Mouse (Mus musculus): Measurements from ENCODE around the gene Sh3d21. TPM values are rescaled to one million over a fixed set of nuclear protein-coding genes. Genes with fewer than 3 reads are reported as not detected.

Gene Sh3d21
- polyA plus RNA-seq, 1 experiment: 3.8 TPM

DNA sequence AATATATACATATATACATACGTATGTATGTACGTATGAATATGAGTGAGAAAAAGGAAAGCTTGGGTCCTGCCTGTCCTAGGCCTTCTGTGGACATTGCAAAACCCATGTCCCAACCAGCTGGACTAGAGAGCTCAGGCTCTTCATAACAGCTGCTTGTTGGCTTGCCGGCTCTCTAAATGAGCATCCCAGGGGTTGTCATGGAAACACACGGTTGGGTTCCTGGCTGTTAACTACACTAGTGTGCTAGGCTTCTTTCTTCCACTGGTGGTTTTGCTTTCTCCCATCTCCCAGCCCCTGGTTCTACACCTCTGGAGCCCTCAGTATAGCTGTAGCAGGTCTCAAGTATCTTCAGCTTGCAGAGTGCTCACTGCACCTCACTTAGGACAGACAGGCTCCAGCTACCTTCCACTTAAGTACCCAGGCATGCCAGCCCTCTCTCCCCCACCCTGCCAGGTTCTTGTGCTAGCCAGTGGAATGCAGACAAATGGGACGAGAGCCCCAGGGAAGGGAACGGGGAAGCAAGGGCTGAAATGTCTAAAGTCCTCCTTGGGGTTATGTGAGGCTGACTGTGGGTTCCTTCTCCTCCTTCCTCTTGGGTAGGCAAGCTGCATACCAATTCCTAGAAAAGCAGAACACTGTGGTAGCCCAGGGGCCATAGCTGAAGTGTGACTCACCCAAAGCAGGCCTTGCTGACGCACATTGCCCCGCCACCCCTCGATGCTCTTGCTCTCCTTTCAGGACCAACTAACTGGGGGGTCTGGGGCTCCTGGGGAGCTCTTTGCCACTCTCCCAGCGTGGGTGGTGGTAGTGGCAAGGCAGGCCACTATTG, 31.8 kb downstream of the Sh3d21 start:
- TF ChIP-seq CTCF (IDR thresholded peaks at IDR 0.05; ENCODE audit: borderline replicate concordance, insufficient read depth, low read length) (no peak), POLR2A (IDR thresholded peaks at IDR 0.05; ENCODE audit: low read depth, low read length) (0 out of 2 replicates have a peak, but pooled peaks have one; percentile 37)
- peak overlapping the region; percentile 90 for H3K27ac ChIP-seq (ENCODE audit: insufficient read depth, low read length)

DNA sequence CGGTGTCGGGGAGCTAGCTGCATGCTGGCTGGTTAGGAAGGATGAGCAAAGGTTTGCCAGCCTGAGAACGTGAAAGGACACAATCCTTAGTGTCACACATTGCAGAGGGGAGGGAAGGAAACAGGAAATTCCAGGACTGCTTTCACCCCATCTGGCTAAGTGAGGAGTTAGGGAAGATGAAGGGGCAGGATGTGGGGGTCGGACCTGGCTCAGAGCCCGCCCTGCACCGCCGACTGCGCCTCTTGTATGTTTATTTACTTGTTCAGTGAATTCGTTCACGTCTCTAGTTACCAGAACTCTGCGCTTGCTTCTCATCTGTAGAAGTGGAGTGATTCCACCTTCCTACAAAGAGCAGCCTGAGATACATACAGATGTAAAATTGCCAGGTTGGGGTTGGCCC, 32.8 kb downstream of the Sh3d21 start:
- Histone ChIP-seq H3K4me3 (ENCODE audit: insufficient read depth, low read length) (no peak overlapping the region), H3K27ac (ENCODE audit: insufficient read depth, low read length) (peak overlapping the region; percentile 90)
- TF ChIP-seq CTCF (IDR thresholded peaks at IDR 0.05; ENCODE audit: borderline replicate concordance, insufficient read depth, low read length) (no peak), POLR2A (IDR thresholded peaks at IDR 0.05; ENCODE audit: low read depth, low read length) (no peak)

More for the DNA sequence above, 31.8 kb downstream of the Sh3d21 start:
- H3K4me3 ChIP-seq (ENCODE audit: insufficient read depth, low read length): no peak overlapping the region
- peaks cover 31% of the 10 kb centered on the region for H3K4me1 ChIP-seq (ENCODE audit: control insufficient read depth, insufficient read depth, low read length)

DNA sequence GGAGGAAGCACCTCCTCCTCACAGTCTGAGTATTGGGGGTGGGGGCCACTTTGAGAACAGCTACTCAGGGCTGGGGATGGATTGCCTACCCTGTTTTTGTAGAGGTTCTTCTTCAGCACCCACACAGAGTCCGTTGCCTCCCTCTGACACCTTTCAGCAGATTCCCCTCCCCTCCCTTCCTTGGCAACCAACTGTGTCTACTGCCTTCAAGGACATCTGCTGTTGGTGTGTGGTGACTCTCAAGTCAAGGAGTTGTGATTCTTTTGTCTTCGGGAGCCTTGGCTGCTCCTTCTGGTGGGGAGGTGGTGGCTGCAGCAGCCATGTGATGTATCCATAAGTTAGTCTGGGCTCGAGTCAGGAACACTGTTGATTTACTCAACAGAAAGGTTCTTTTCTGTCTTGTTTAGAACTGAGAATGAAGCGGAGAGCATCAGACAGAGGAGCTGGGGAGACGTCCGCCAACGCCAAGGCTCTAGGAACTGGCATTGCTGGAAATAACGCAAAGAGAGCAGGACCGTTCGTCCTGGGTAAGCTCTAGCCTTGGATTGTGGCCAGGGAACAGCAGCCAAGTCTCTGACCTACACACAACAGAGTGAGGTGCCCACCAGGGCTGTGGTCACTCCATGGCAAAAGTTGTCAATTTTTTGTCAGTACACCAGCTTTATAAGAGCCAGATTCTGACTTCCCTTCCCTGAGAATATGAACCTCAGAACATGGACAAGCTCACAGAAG, 39.8 kb downstream of the Sh3d21 start:
- Histone ChIP-seq H3K27ac (ENCODE audit: insufficient read depth, low read length) (no peak overlapping the region), H3K4me1 (ENCODE audit: control insufficient read depth, insufficient read depth, low read length) (no peaks in the 10 kb centered on the region), H3K4me3 (ENCODE audit: insufficient read depth, low read length) (no peak overlapping the region)
- TF ChIP-seq POLR2A (IDR thresholded peaks at IDR 0.05; ENCODE audit: low read depth, low read length): no peak
- no peak for TF ChIP-seq CTCF (IDR thresholded peaks at IDR 0.05; ENCODE audit: borderline replicate concordance, insufficient read depth, low read length)

More for the DNA sequence above, 32.8 kb downstream of the Sh3d21 start:
- H3K4me1 ChIP-seq (ENCODE audit: control insufficient read depth, insufficient read depth, low read length): peaks cover 31% of the 10 kb centered on the region

DNA sequence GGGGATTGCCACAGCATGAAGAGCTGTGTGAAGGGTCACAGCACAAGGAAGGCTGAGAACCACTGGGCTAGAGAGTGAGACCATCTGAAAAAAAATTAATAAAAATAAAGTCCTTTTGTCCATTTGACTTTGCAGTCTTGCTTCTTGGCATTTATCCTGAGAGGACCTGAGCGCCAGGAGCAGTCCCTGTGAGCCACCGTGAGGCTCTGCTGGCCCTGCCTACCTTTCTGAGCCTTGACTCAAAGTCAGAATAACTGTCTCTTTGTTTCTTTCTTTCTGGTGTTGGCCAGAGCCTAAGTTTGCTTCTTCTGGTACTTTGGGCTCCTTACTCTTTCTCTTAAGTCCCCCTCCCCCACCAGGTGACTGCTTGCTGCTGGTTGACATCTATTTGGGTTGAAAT, 42.8 kb downstream of the Sh3d21 start:
- Histone ChIP-seq H3K4me3 (ENCODE audit: insufficient read depth, low read length) (no peak overlapping the region), H3K27ac (ENCODE audit: insufficient read depth, low read length) (no peak overlapping the region), H3K4me1 (ENCODE audit: control insufficient read depth, insufficient read depth, low read length) (no peaks in the 10 kb centered on the region; the same call in 1 of the 2 replicates)
- TF ChIP-seq POLR2A (IDR thresholded peaks at IDR 0.05; ENCODE audit: low read depth, low read length): no peak
- TF ChIP-seq CTCF (IDR thresholded peaks at IDR 0.05; ENCODE audit: borderline replicate concordance, insufficient read depth, low read length): no peak

DNA sequence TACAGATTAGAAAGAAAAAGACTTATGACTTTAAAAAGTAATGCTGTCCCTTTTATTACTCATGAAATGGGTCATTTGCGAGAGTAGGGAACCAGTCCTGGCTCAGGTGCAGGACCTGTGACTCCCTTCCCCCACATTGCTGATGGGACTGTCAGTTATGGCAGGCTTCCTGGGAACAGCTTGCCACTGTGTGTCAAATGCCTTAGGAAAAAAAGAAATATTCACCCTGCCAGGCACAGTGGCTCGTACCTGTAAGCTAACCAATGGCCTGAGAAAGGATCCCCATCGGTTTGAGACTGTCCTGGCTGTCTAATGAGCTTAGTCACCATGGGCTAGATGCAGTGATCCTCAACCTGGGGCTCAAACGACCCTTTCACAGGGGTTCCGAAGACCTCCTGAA, 43.2 kb downstream of the Sh3d21 start:
- TF ChIP-seq CTCF (IDR thresholded peaks at IDR 0.05; ENCODE audit: borderline replicate concordance, insufficient read depth, low read length): no peak
- no peak for TF ChIP-seq POLR2A (IDR thresholded peaks at IDR 0.05; ENCODE audit: low read depth, low read length)
- Histone ChIP-seq H3K4me3 (ENCODE audit: insufficient read depth, low read length) (no peak overlapping the region), H3K27ac (ENCODE audit: insufficient read depth, low read length) (no peak overlapping the region), H3K4me1 (ENCODE audit: control insufficient read depth, insufficient read depth, low read length) (no peaks in the 10 kb centered on the region; the same call in 1 of the 2 replicates)

DNA sequence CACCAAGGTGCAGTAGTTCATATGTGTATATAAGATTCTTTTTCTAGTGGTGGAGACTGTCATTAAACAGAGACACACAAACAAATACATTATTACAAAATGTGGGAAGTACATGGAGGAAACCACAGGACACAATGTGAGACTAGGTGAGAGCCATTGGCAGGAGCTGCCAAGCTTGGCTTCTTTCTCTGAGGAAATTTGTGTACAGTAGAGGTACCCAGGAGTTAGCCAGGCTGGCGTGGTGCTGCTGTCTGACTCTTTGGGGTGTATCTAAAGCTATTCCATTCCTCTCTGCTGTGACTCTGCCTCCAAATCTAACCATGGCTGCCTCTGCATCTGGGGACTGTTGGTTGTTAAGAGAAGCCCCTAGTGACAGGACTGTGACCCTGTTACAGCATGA, 44.2 kb downstream of the Sh3d21 start:
- H3K4me1 ChIP-seq (ENCODE audit: control insufficient read depth, insufficient read depth, low read length): peaks cover 5% of the 10 kb centered on the region
- no peak overlapping the region for H3K27ac ChIP-seq (ENCODE audit: insufficient read depth, low read length)
- TF ChIP-seq CTCF (IDR thresholded peaks at IDR 0.05; ENCODE audit: borderline replicate concordance, insufficient read depth, low read length) (no peak), POLR2A (IDR thresholded peaks at IDR 0.05; ENCODE audit: low read depth, low read length) (no peak)
- H3K4me3 ChIP-seq (ENCODE audit: insufficient read depth, low read length): no peak overlapping the region

DNA sequence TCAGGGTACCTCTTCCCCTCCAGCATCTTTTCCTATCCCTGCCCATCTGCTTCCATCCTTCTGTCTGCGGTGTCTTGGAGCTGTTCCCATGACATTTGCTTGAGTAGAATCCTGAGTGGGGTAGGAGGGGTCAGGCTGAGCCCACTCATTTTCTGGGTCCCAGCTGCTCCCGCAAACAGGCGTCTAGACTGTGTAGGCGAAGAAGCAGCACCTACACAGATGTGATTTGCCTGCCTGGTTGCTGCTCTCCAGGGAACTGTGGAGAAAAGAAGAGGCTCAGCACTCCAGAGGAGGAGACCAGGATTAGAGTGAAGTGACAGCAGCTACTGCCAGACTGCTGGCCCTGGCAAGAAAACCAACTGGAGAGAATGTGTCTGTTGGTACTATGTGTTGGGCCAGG, 44.6 kb downstream of the Sh3d21 start:
- H3K4me1 ChIP-seq (ENCODE audit: control insufficient read depth, insufficient read depth, low read length): peaks cover 8% of the 10 kb centered on the region
- H3K27ac ChIP-seq (ENCODE audit: insufficient read depth, low read length): no peak overlapping the region
- no peak overlapping the region for H3K4me3 ChIP-seq (ENCODE audit: insufficient read depth, low read length)
- TF ChIP-seq CTCF (IDR thresholded peaks at IDR 0.05; ENCODE audit: borderline replicate concordance, insufficient read depth, low read length) (no peak), POLR2A (IDR thresholded peaks at IDR 0.05; ENCODE audit: low read depth, low read length) (no peak)

DNA sequence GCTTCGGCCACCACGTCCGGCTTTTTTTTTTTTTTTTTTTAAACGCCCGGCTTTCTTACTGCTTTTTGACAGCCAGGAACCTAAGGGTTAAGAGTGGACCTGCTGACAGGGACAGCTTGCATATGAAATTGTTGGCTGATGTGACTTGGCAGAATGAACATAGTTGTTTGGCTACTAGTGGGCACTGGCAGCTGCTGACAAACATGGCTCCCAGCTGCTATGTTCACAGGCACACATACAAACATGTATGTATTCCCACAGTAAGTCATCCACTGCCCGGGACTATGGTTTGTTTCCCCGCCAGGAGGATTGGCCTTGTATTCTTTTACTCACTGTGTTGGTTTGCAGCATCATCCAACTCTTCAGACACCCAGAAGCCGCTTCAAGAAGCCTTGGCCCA, 46.2 kb downstream of the Sh3d21 start:
- H3K4me3 ChIP-seq (ENCODE audit: insufficient read depth, low read length): no peak overlapping the region
- no peak for TF ChIP-seq CTCF (IDR thresholded peaks at IDR 0.05; ENCODE audit: borderline replicate concordance, insufficient read depth, low read length)
- no peak for TF ChIP-seq POLR2A (IDR thresholded peaks at IDR 0.05; ENCODE audit: low read depth, low read length)
- peaks cover 16% of the 10 kb centered on the region for H3K4me1 ChIP-seq (ENCODE audit: control insufficient read depth, insufficient read depth, low read length)

DNA sequence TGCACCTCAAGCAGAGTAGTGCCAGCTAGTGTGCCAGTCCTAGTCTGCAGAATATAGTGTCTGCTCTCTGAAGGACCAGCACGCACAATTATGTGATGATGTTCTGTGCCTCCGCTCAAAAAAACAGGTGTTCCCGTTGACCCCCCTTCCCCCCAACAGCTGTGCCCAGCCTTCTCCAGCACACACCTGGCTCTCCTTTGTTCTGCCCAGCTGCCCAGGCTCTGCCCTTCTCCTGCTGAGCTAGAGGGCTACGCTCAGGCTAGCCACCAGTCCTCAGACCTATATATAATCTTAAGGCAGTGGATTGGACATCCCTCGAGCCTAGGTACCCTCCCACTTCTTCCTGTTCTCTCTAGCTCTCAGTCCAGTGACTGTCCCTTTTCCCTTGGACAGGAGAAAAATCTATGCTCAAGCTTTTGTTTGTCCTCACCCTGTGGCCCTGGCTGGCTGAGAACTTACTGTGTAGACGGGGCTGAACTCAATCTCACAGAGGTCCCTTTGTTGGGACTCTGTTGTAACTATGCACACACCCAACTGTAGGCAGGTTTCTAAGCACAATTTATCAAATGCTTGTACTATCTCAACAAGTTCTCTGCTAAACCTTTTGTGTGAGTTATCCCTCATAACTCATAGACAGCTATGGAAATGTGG, 47.3 kb downstream of the Sh3d21 start:
- H3K27ac ChIP-seq (ENCODE audit: insufficient read depth, low read length): no peak overlapping the region
- TF ChIP-seq CTCF (IDR thresholded peaks at IDR 0.05; ENCODE audit: borderline replicate concordance, insufficient read depth, low read length) (no peak), POLR2A (IDR thresholded peaks at IDR 0.05; ENCODE audit: low read depth, low read length) (no peak)
- no peak overlapping the region for H3K4me3 ChIP-seq (ENCODE audit: insufficient read depth, low read length)
- peaks cover 22% of the 10 kb centered on the region for H3K4me1 ChIP-seq (ENCODE audit: control insufficient read depth, insufficient read depth, low read length)

More for the DNA sequence above, 46.2 kb downstream of the Sh3d21 start:
- H3K27ac ChIP-seq (ENCODE audit: insufficient read depth, low read length): no peak overlapping the region
